Mouse (Mus musculus) stomach, postnatal 0 days (tissue): ENCODE results near the gene D430042O09Rik. TPM values are rescaled to one million over a fixed set of nuclear protein-coding genes. Genes with fewer than 3 reads are reported as not detected.
A peak's percentile ranks its signal among the peaks of the same experiment; 100 is the strongest.
"Not testable (repeated sequence)": the region's sequence is repeated elsewhere in the genome, so short reads cannot be mapped to it uniquely, and the experiment has no call there.

ENCODE experiments used
- ATAC-seq: fragments of 200-750 bp; cut with Nextera tagmentation; 2 replicates; pipeline ENCODE4 v1.8.0; 2017; ENCODE audit not compliant: low FRiP score, low TSS enrichment
- DNase-seq: peaks from one replicate; pipeline ENCODE4 v3.0.0-alpha.2; 2016; ENCODE audit warnings: low spot score
- H3K27ac ChIP-seq: fragments of 300-500 bp; sonication (generic); replicated peaks from 2 replicates; pipeline ENCODE4 v1.5.1; 2014; ENCODE audit warnings: mild to moderate bottlenecking, control low read depth
- H3K27me3 ChIP-seq: fragments of 300-500 bp; sonication (generic); 2 replicates; pipeline ENCODE4 v1.6.1; 2014; ENCODE audit warnings: low read length; ENCODE audit not compliant: control insufficient read depth, insufficient read depth
- H3K36me3 ChIP-seq: fragments of 300-500 bp; sonication (generic); 2 replicates; pipeline ENCODE4 v1.6.1; 2014; ENCODE audit warnings: low read length, mixed read lengths; ENCODE audit not compliant: control insufficient read depth, insufficient read depth
- H3K4me1 ChIP-seq: fragments of 300-500 bp; sonication (generic); replicated peaks from 2 replicates; pipeline ENCODE4 v1.6.1; 2014; ENCODE audit warnings: antibody characterized with exemption; ENCODE audit not compliant: control insufficient read depth, insufficient read depth
- H3K4me2 ChIP-seq: fragments of 300-500 bp; sonication (generic); replicated peaks from 2 replicates; pipeline ENCODE4 v1.6.1; 2014; ENCODE audit warnings: low read depth, mild to moderate bottlenecking, control low read depth, moderate library complexity
- H3K4me3 ChIP-seq: fragments of 300-500 bp; sonication (generic); 2 replicates; pipeline ENCODE4 v1.5.1; 2014; ENCODE audit warnings: low read depth, low read length, control low read depth
- H3K9ac ChIP-seq: fragments of 300-500 bp; sonication (generic); 2 replicates; pipeline ENCODE4 v1.6.1; 2014; ENCODE audit warnings: mild to moderate bottlenecking, low read length, control low read depth, mixed read lengths
- H3K9me3 ChIP-seq: fragments of 300-500 bp; sonication (generic); 2 replicates; pipeline ENCODE4 v1.6.1; 2016; ENCODE audit warnings: low read length; ENCODE audit not compliant: control insufficient read depth
- CTCF ChIP-seq: IDR thresholded peaks from 2 replicates; pipeline ENCODE4 v1.5.1; 2016; ENCODE audit warnings: antibody characterized with exemption, low read depth, mild to moderate bottlenecking, moderate library complexity
- EP300 ChIP-seq: optimal IDR thresholded peaks from 2 replicates; pipeline ENCODE3; 2016; ENCODE audit warnings: antibody characterized with exemption
- WGBS: fragments of 180-500 bp; shearing (Covaris S2); extraction: QIAGEN DNeasy Blood & Tissue Kit; methylation state at CpG from one replicate; pipeline ENCODE4 v1.1.7; 2014; 5-methylcytosine and 5-hydroxymethylcytosine counted together
- polyA plus RNA-seq: library from polyadenylated mRNA; unstranded; fragments of >200 nt; fragmentation: Nextera tagmentation; extraction: Ambion mirVana; gene quantifications from 2 replicates; pipeline ENCODE4 v1.2.1, GENCODE M21; 2015

Gene D430042O09Rik
- polyA plus RNA-seq, 1 experiment from 2014 or later = 2.1 TPM

DNA sequence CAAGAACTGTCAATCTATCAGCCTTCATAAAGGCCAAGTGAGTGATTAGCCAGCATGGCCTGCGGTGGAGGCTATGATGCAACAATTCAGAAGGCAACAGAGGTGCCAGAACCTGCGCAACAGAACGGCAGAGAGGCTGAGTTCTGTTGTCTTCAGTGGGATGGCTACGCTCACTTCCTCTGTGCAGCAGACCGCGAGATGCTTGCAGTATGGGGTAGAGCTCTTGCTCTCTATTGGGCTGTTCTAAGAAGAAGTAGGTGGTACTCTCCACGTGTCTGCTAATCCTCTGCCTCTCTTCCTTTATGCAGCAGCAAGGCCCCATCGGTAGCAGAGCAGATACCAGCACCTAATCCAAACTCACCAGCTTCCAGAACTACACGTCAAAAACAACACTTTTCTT, 27.8 kb upstream of the D430042O09Rik start:
- Histone ChIP-seq H3K4me1 (no peaks in the 10 kb centered on the region), H3K9ac (no peak overlapping the region), H3K27ac (no peak overlapping the region), H3K9me3 (no peaks in the 10 kb centered on the region), H3K36me3 (peaks cover 55% of the 10 kb centered on the region), H3K27me3 (no peaks in the 10 kb centered on the region), H3K4me3 (no peak overlapping the region), H3K4me2 (no peak overlapping the region)
- ATAC-seq (no peak), DNase-seq (no peak)
- TF ChIP-seq CTCF (no peak), EP300 (no peak)
- 86% methylated on average over 9 of the region's 9 CpGs for WGBS

DNA sequence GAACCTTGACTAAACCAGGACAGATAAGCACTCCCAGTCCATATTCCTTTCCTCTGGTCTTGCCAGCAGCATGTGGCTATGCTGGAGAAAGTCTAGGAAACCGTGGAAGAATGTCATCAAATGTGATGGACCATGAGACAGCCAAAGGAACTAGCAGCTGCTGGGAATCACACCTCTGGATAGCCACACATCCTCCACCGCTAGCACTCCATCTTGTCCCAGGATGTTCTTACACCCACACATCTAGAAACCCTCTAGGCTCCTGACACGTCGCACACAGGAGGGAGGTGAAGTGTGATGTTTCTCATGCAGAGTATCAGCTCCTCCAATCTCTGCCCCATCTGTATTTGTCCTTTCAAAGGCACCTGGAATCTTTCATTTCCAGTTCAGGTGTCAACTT, 17.2 kb upstream of the D430042O09Rik start:
- TF ChIP-seq CTCF (no peak), EP300 (no peak)
- Histone ChIP-seq H3K4me2 (no peak overlapping the region), H3K4me1 (no peaks in the 10 kb centered on the region), H3K9ac (no peak overlapping the region), H3K27me3 (no peaks in the 10 kb centered on the region), H3K9me3 (no peaks in the 10 kb centered on the region), H3K4me3 (no peak overlapping the region), H3K27ac (no peak overlapping the region), H3K36me3 (peaks cover 51% of the 10 kb centered on the region)
- ATAC-seq (no peak), DNase-seq (no peak)
- WGBS = 83% methylated on average over 4 of the region's 4 CpGs

DNA sequence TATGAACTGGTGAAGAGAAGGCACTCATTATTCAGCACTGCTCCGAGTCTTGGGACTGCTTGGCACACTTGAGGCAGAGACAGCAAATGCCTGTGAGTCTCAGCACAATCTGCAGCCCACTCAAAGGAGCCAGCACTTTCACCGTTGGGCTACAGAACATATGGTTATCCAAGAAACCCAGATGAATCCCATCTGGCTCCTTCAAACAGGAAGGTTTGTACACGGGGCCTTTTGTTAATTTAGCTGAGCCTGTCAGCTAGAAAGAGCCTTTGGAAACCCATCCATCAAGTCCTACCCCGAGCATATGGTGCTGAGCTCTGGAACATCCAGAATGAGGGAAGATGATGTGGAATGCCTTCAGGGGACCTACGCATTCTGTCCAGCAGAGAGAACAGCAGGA, 13.6 kb upstream of the D430042O09Rik start:
- DNase-seq = no peak
- TF ChIP-seq CTCF (no peak), EP300 (no peak)
- Histone ChIP-seq H3K27me3 (no peaks in the 10 kb centered on the region), H3K4me1 (no peaks in the 10 kb centered on the region), H3K4me3 (no peak overlapping the region), H3K4me2 (no peak overlapping the region), H3K36me3 (peaks cover 75% of the 10 kb centered on the region), H3K9ac (no peak overlapping the region), H3K27ac (no peak overlapping the region), H3K9me3 (no peaks in the 10 kb centered on the region)
- 56% methylated on average over 5 of the region's 5 CpGs for WGBS
- ATAC-seq = no peak

DNA sequence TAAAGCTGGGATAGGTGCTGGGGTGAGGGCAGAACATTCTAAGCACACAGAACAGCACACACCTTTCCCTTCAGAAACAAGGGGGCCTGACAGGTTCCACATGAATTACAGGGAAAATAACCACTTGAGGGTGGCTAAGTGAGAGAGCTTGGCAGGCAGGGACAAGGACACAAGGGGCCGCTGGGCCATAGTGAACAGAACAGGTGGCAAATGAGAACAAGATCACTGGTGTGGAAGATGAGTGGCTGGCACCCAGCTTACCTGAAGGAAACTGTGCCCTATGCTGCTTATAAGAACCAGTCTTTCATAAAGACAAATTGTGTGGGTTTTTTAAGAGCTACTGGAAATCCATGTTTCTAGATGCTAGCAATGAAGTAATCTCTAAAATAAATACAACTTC, 4.9 kb upstream of the D430042O09Rik start:
- whole genome bisulfite sequencing = 94% methylated on average over 1 of the region's 1 CpGs
- H3K36me3 ChIP-seq = peaks cover 45% of the 10 kb centered on the region
- TF ChIP-seq EP300 = no peak
- TF ChIP-seq CTCF = no peak

DNA sequence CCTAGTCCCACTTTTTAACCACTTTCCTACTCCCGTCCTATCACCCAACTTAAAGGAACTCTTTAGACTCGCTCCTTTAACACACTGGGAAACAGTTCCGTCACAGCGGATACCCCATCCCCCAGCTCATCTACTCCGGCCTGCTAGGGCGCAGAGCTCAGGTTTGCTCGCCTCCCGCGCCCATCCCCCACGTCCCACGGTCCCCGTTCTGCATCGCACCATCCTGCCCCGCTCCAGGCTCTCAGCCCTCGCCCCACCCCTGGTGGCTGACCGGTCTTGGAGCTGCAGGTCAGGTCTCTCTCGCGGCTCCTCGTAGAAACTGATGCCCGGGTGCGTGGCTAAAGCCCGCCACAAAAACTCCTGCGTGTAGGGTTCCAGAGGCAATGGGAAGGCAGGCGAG, 502 bp upstream of the D430042O09Rik start:
- TF ChIP-seq CTCF = peak; percentile 47; the same call in 1 of the 2 replicates
- TF ChIP-seq EP300 = no peak
- Histone ChIP-seq H3K27me3 (no peaks in the 10 kb centered on the region), H3K4me1 (peaks cover 10% of the 10 kb centered on the region; the same call in 1 of the 2 replicates), H3K4me3 (peak overlapping the region; percentile 92), H3K27ac (peak overlapping the region; percentile 94), H3K4me2 (peak overlapping the region; percentile 82), H3K36me3 (peaks cover 13% of the 10 kb centered on the region), H3K9me3 (no peaks in the 10 kb centered on the region), H3K9ac (peak overlapping the region; percentile 87)
- 1% methylated on average over 24 of the region's 24 CpGs for WGBS
- peak; percentile 80 for DNase-seq
- ATAC-seq = peak; percentile 85

More for the DNA sequence above, 4.9 kb upstream of the D430042O09Rik start:
- Histone ChIP-seq H3K9ac (no peak overlapping the region), H3K4me2 (no peak overlapping the region), H3K4me3 (no peak overlapping the region), H3K4me1 (0 out of 2 replicates have a peak, but pooled peaks cover 5% of the 10 kb centered on the region), H3K9me3 (no peaks in the 10 kb centered on the region), H3K27me3 (no peaks in the 10 kb centered on the region), H3K27ac (no peak overlapping the region)
- DNase-seq (no peak), ATAC-seq (no peak)

DNA sequence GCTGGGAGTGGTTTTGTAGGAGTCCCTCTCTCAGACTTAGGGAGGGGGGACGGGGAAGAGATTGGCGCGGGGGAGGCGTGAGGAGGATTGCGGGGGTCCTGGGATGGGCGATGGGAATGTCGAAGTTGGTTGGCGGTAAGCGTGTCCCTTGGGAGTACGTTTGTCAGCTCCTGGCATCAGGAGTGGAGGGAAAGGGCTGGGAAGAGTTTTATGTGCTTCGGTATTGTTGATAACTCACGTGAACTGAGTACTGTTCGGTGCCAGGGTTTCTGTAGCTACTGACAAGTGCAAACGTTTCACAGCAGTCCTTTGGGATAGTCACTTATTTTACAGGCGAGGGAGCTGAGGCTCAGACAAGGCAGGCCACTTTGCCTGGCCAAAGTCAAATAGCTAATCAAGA, 412 bp downstream of the D430042O09Rik start:
- no peak for ATAC-seq
- Histone ChIP-seq H3K36me3 (peaks cover 5% of the 10 kb centered on the region; the same call in 1 of the 2 replicates), H3K4me2 (peak overlapping the region; percentile 86), H3K27me3 (no peaks in the 10 kb centered on the region), H3K4me1 (peaks cover 10% of the 10 kb centered on the region; the same call in 1 of the 2 replicates), H3K4me3 (peak overlapping the region; percentile 92), H3K9ac (peak overlapping the region; percentile 83), H3K9me3 (no peaks in the 10 kb centered on the region), H3K27ac (peak overlapping the region; percentile 49; the same call in 1 of the 2 replicates)
- peak; percentile 23 for DNase-seq
- TF ChIP-seq EP300 (no peak), CTCF (no peak)
- under 1% methylated on average over 15 of the region's 15 CpGs for WGBS

DNA sequence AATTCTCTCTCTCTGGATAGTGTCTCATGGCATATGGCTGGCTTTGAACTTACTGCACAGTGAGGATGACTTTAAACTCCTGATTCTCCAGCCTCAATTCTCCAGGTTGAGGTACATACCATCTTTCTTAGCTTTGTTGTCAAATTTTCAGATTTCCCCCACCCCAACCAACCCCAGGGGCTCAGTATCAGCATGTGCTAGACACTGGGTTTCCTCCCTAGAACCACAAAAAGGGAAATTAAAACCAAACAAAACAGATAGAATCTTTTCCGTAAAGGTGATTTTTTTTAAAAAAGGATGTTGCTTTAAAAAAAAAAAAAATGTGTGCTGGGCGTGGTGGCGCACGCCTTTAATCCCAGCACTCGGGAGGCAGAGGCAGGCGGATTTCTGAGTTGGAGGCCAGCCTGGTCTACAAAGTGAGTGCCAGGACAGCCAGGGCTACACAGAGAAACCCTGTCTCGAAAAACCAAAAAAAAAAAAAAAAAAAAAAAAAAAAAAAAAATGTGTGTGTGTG, 5.9 kb downstream of the D430042O09Rik start:
- not testable (repeated sequence) for H3K27ac ChIP-seq, H3K36me3 ChIP-seq, H3K4me1 ChIP-seq, H3K4me3 ChIP-seq, H3K9ac ChIP-seq, DNase-seq, H3K27me3 ChIP-seq, H3K9me3 ChIP-seq, ATAC-seq, H3K4me2 ChIP-seq
- WGBS = 88% methylated on average over 7 of the region's 7 CpGs
